Mouse (Mus musculus) testis, adult 2 months (tissue): ENCODE data around the gene Agrp. TPM values are rescaled to one million over a fixed set of nuclear protein-coding genes. Genes with fewer than 3 reads are reported as not detected.

Experiments used
- H3K27ac ChIP-seq: fragments of 200-500 bp; 2 replicates; pipeline ENCODE4 v1.5.1; 2012; ENCODE audit warnings: low read depth, low read length; ENCODE audit not compliant: control insufficient read depth, insufficient read depth
- H3K27me3 ChIP-seq: fragments of 200-500 bp; 2 replicates; pipeline ENCODE4 v1.6.1; 2012; ENCODE audit warnings: mild to moderate bottlenecking, low read length, moderate library complexity; ENCODE audit not compliant: control insufficient read depth, insufficient read depth
- H3K36me3 ChIP-seq: fragments of 200-500 bp; 2 replicates; pipeline ENCODE4 v1.6.1; 2012; ENCODE audit warnings: mild to moderate bottlenecking, low read length; ENCODE audit not compliant: control insufficient read depth, insufficient read depth
- H3K4me1 ChIP-seq: fragments of 200-500 bp; 2 replicates; pipeline ENCODE4 v1.6.1; 2012; ENCODE audit warnings: low read length; ENCODE audit not compliant: control insufficient read depth, insufficient read depth
- H3K4me3 ChIP-seq: fragments of 200-500 bp; 2 replicates; pipeline ENCODE4 v1.5.1; 2012; ENCODE audit warnings: low read depth, mild to moderate bottlenecking, low read length, moderate library complexity, mixed read lengths; ENCODE audit not compliant: control insufficient read depth
- CTCF ChIP-seq: fragments of 200-500 bp; IDR thresholded peaks from 2 replicates; pipeline ENCODE4 v1.5.1; 2012; ENCODE audit warnings: low read depth, mild to moderate bottlenecking, inconsistent platforms, low read length, moderate library complexity; ENCODE audit not compliant: control insufficient read depth, insufficient read depth, insufficient replicate concordance
- POLR2A ChIP-seq: fragments of 200-500 bp; IDR thresholded peaks from 2 replicates; pipeline ENCODE4 v1.6.1; 2012; ENCODE audit warnings: low read depth, mild to moderate bottlenecking, inconsistent platforms, low read length, moderate library complexity; ENCODE audit not compliant: control insufficient read depth
- polyA plus RNA-seq: library from polyadenylated mRNA; depleted of rRNA; stranded (reverse); fragments of >200 nt; gene quantifications from 2 replicates; pipeline ENCODE4 v1.2.3, GENCODE M21; 2012

The Agrp gene
- polyA plus RNA-seq, 1 experiment: not detected

GRCm38 (mm10) chr8:105546384-105547350 lies 90.5 kb downstream of the Agrp start:
- Histone ChIP-seq H3K36me3 (no peaks in the 10 kb centered on the region), H3K4me3 (no peak overlapping the region), H3K27me3 (no peaks in the 10 kb centered on the region), H3K4me1 (peaks cover 2% of the 10 kb centered on the region), H3K27ac (peak overlapping the region; percentile 41; the same call in 1 of the 2 replicates)
- TF ChIP-seq POLR2A (no peak), CTCF (no peak)

GRCm38 (mm10) chr8:105545249-105545648 lies 91.9 kb downstream of the Agrp start:
- H3K27ac ChIP-seq: no peak overlapping the region
- H3K27me3 ChIP-seq: no peaks in the 10 kb centered on the region
- no peak for TF ChIP-seq CTCF
- TF ChIP-seq POLR2A: no peak
- H3K36me3 ChIP-seq: no peaks in the 10 kb centered on the region
- H3K4me3 ChIP-seq: no peak overlapping the region
- peaks cover 2% of the 10 kb centered on the region for H3K4me1 ChIP-seq

- Histone ChIP-seq H3K36me3 (no peaks in the 10 kb centered on the region), H3K4me3 (no peak overlapping the region), H3K27me3 (no peaks in the 10 kb centered on the region), H3K27ac (no peak overlapping the region), H3K4me1 (peaks cover 2% of the 10 kb centered on the region)
- TF ChIP-seq POLR2A (no peak), CTCF (no peak)
Measured at GRCm38 (mm10) chr8:105544544-105545205, 92.5 kb downstream of the Agrp start.

DNA sequence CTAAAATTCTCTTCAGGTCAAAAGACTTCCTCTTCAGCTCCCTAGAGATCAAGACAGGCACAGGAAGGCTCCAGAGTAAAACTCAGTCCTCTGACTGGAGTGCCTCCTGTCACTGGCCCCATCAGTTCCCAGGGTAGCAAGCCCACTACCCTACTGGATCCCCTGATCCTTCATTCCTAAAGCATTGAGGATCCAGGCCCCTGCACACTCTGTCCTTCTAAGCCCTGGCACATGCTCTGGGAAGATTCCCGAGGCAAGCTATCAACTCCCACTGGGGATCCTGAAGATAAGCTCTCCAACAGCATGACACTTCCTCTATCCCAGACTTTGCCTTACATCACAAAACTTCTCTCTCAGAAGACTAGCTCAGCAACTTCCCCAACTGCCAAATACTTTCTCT lies 93.5 kb downstream of the Agrp start:
- Histone ChIP-seq H3K27ac (no peak overlapping the region), H3K4me1 (peaks cover 2% of the 10 kb centered on the region), H3K36me3 (no peaks in the 10 kb centered on the region), H3K27me3 (no peaks in the 10 kb centered on the region), H3K4me3 (no peak overlapping the region)
- TF ChIP-seq POLR2A (no peak), CTCF (no peak)

DNA sequence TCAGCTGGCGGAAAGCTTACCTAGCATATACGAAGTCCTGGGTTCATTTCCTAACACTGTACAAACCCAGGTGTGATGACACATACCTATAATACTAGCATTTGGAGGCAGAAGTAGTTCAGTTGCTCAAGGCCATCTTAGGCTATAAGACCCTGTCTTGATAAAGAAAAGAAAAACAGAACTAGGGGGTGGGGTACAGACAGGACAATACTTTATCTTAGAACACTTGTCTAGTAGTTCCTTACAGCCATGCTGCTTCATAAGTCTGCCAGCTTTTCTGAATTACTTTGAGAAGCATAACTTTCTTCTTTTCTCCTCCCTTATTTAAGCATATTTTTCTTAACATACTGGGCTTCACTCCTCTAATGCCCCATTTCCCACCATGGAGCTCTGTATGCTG lies 94.4 kb downstream of the Agrp start:
- Histone ChIP-seq H3K27ac (no peak overlapping the region), H3K36me3 (no peaks in the 10 kb centered on the region; the same call in 1 of the 2 replicates), H3K4me3 (no peak overlapping the region), H3K4me1 (peaks cover 2% of the 10 kb centered on the region), H3K27me3 (no peaks in the 10 kb centered on the region)
- TF ChIP-seq CTCF: no peak
- no peak for TF ChIP-seq POLR2A

DNA sequence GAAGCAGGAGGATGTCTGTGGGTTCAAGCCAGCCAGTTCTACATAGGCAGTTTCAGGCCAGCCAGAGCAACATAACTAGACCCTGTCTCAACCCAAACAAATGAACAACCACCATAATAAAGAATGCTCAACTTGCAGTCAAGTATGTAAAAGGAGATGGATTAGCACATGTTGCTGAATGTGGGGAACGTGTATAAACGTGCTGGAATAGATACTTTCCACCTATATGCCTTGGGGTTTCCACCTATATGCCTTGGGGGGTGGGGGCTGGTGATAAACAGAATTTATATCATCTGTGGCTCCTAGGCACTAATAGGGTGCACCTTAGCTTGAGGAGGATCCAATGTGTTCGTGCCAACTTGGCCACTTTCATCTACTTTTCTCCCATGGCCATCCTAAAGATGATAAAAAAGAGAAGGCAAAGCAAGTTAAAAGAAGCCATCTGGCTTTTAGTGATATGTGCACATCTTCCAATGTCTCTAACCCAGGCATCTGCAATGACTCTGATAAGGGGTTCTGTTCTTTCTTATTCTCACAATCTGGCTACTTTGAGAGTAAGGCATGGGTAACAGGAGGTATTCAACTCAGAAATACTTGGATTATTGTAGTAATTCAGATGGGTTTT lies 95.0 kb downstream of the Agrp start:
- Histone ChIP-seq H3K36me3 (no peaks in the 10 kb centered on the region; the same call in 1 of the 2 replicates), H3K4me3 (no peak overlapping the region), H3K27me3 (no peaks in the 10 kb centered on the region), H3K27ac (no peak overlapping the region), H3K4me1 (peaks cover 2% of the 10 kb centered on the region)
- TF ChIP-seq CTCF: no peak
- no peak for TF ChIP-seq POLR2A

GRCm38 (mm10) chr8:105538940-105539339 lies 98.3 kb downstream of the Agrp start:
- no peak overlapping the region for H3K27ac ChIP-seq
- H3K4me3 ChIP-seq: no peak overlapping the region

More at GRCm38 (mm10) chr8:105538940-105539339, 98.3 kb downstream of the Agrp start:
- TF ChIP-seq CTCF (no peak), POLR2A (no peak)
- Histone ChIP-seq H3K27me3 (no peaks in the 10 kb centered on the region), H3K36me3 (no peaks in the 10 kb centered on the region; the same call in 1 of the 2 replicates), H3K4me1 (no peaks in the 10 kb centered on the region)
